Mouse (Mus musculus): Measurements from ENCODE around the gene Dennd2a.
"Not testable (repeated sequence)": the region's sequence is repeated elsewhere in the genome, so short reads cannot be mapped to it uniquely, and the experiment has no call there.

The Dennd2a gene

DNA sequence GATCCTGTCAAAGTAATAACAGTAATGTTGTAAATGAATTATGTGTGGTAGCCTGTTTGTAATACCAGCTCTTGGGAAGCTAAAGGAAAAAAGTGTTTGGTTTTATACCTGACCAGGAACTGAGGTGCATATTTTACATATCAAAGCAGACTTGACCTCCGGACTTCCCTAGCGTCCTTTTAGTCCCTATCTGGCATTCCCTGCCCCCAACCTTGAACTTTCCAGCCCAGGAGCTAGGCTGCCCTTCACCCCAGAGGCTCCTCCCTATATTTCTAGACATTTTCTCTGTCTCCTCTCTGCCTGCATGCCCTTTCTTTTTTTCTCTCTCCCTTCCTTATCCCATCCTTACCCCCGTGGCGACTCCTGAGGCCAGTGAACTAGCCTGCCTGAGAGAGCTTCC lies 136.8 kb downstream of the Dennd2a start:
- no peak for DNase-seq (ENCODE audit: low read depth in 2 of 2, low spot score in 2 of 2)

DNA sequence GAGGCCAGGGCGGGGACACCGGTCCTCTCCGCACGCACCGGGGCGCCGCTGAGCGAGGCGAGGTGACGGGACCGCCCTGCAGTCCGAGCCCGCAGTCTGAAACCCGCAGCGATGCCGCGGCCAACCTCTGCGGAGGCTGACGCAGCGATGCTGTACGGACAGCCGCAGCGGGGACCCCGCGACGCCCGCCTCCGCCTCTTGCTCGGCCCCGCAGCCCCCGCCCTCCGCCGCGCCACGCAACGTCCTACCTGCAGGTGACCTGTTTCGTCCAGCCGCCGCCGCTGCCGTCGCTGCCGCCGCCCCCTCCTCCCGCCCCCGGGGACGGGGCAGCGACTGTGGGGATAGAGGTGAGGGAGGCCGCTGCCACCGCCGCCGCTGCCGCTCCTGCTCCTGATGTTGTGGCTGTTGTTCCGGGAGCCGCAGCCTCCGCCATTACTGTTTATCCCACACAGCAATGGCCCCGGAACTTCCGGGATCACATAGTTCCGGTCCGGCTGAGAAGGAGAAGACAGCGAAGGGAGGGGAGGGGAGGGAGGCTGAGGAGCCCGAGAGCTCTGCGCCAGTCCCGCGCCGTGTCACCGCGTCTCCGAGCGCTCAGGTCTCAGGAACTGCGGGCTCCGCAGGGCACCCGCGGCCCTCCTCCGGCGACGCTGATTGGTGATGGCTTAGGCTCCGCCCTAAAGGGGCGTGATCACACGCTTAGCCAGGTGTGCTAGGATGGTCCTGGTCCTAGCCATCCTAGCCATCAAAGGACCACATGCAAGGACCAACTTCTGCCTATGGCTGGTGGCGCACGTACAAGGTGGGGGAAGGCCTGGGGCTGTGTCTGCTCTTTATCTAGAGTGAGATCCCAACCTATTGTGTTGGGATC lies 137.6 kb downstream of the Dennd2a start, which contains the start of gene Mkrn1:
Mkrn1 (minus strand) TSS at position 612 of the 871 bp plus-strand sequence.
- peak; percentile 67 to 68 for DNase-seq (ENCODE audit: low read depth in 2 of 2, low spot score in 2 of 2)

DNA sequence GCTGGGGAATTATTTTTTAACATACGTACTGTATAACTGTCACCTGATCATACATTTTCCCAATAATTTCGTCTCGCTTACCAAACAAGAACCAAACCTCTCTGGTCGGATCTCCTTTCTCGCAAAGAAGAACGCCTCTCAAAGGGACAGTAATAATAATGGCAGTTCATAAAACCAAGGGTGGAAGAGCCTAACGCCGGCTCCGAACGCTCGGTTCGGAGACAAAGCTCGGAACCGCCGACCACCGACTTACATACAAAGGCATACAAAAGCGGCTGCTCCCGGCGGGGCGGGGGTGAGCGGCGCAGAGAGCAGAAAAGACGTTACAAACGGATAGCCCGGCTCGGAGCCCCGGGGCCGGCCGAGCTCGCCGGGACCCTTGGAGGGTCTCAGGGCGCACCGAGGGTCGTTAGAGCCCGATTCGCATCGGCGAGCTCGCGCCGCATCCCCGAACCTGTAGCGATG lies 138.2 kb downstream of the Dennd2a start:
- DNase-seq (ENCODE audit: low read depth in 2 of 2, low spot score in 2 of 2), result no peak

DNA sequence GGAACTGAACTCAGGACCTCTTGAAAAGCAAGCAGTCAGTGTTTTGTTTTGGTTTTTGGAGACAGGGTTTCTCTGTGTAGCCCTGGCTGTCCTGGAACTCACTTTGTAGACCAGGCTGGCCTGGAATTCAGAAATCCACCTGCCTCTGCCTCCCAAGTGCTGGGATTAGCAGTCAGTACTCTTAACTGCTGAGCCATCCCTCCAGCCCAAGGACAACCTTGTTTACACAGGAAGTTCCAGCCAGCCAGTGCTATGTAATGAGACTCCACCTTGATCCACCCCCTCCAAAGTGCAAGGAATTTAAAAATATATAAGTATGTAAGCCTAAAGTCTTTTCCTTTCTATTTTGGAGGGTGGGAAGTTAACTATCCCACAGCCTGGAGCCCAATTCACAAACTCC lies 141.0 kb downstream of the Dennd2a start:
- not testable (repeated sequence) for DNase-seq (ENCODE audit: low read depth in 2 of 2, low spot score in 2 of 2)

DNA sequence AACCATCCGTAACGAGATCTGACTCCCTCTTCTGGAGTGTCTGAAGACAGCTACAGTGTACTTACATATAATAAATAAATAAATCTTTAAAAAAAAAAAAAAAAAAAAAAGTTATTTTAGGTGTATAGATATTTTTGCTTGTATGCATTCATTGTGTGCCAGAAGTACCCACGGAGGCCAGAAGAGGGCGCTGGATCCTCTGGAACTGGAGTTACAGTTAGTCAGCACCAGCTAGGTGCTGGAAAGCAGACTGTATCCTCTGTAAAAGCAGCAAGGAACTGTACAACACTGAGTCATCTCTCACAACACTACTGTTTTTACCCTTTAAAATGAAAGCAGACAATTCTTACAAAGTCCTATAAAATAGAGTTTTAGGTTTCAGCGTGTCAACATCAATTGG lies 141.9 kb downstream of the Dennd2a start:
- DNase-seq (ENCODE audit: low read depth in 2 of 2, low spot score in 2 of 2), result peak; percentile 77 to 87

DNA sequence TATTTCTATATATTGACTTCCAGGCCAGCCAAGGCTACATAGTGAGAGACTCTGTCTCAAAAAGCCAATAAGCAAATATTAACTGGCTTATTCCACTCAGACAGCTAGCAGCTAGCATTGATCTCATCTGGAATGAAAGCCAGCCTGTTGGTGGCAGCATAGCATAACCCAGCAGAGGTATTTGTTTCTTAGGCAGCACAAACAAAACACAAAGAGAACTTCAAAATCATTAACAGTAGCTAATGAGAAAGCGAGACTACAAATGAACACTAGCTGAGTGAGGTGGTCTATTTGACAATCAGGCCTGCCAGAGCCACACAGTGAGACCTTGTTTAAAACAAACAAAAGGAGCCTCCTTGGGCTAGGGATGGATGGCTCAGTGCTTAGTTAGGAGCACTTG lies 143.6 kb downstream of the Dennd2a start:
- no peak for DNase-seq (ENCODE audit: low read depth in 2 of 2, low spot score in 2 of 2)
